Mouse (Mus musculus) layer of hippocampus, adult 18-20 months (tissue): Measurements from ENCODE around the gene Frrs1l. TPM values are rescaled to one million over a fixed set of nuclear protein-coding genes. Genes with fewer than 3 reads are reported as not detected.

Experiments used
- DNase-seq, 2 experiments: peaks; one replicate each; pipeline ENCODE4 v3.0.0; 2022; ENCODE audit warnings: low spot score in 2 of 2
- total RNA-seq, 2 experiments: library from RNA; stranded (reverse); gene quantifications; 2 replicates each; pipeline ENCODE4 v1.2.3; 2021

Frrs1l gene
- total RNA-seq, 2 experiments from 2014 or later = 216 to 233 TPM

DNA sequence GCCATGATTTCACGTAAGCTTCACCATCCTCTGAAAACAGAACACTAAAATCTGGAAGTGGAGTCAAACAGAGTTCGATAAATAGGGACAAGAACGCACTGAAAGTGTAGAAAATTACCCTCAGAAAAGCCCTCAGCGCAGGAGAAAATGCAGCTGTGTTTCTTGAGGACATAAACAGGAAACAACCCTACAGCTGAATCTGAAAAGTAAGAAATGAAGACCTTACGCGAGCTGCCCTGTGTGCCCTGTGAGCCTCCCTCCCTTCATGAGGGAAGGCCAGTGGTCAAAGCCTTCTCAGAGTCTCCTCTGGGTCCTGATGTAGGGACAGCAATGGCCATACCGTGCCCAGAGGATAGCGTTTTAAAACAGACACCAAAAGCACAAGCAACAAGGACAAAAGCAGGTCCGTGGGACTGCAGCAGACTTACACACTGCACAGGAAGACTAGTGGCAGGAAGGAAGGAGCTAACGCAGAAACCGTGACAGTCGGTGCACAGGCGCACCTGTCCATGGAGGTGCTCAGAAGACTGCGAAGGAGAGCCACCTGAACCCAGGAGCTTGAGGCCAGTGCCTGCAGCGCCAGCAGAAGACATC is 74.4 kb downstream of the Frrs1l start:
- no peak for DNase-seq

DNA sequence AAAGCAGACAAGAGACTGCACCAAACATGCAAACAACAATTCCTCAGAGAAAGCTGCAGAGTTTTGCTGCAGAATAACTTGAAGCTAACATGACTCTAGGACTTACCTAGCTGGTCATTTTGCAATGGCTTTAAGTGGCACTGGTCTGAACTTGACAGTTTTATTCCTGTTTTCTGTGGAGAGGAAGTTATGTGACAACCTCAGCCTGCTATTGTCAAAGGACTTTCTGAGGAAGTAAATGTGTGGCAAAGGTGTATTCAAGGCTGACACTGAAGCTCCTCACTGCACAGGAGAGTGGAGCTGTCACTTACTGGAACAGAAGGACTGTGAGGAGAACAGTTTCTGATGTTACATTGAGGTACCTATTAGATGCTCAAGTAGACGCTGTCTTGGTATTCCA is 75.4 kb downstream of the Frrs1l start:
- no peak for DNase-seq

DNA sequence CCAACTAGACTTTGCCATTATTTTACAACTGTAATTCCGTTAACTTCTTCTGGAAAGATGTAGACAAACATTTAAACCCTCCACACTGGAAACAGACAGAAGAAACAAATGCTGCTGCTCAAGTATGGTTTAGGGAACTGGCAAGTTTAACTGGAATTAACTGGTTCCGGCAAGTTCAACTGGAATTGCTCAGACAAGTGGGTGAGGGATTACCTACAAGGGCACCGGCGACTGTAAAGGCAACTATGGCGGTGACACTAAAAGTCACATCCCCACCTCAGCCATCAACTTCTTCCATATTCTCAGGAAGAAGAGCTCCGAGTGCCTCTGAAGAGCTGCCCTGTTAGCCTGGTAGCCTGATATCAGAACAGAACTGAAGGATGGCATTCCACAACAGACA is 75.9 kb downstream of the Frrs1l start:
- DNase-seq = no peak

DNA sequence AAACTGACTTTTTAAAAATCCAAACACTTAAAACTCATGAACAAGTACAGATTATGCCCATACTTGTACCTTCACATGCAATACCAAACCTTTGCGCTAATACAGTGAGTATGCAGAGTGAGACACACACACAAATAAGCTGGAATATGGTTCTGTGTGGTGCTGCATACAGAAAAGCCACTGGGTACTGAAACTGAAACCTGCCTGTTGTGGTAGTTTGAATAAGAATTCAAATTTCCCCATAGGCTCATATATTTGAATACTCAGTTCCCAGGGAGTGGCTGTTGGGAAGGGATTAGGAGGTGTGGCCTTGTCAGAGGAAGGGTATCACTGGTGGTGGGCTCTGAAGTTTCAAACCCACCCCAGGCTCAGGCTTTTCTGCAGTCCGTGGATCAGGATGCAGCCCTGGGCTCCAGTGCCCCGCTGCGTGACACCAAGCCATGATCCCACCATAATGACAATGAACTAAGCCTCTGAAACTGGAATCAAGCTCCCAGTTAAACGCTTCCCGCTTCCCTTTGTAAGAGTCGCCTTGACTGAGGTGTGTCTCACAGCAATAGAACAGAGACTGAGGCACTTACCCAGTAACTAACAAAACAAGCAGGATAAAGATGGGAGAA is 77.7 kb downstream of the Frrs1l start:
- DNase-seq = no peak

DNA sequence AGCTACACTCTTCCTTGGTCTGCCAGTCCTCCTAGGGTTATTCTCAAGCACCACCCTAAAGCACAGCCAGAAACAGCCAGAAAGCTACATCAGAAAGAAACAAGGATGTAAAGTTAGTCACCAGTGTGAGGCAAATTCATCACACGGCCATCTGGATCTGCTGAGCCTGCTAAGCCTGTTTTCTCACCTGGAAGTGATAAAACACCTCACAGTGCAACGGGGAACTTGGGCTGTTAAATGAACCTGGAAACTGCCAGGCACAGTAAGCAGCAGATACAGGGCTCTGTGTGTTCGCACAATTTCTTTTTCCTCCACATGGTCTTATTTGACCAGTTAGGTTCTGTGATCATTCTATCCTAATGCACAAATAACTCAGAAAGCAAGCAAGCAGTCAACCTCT is 80.6 kb downstream of the Frrs1l start:
- no peak for DNase-seq

- no peak for DNase-seq
These were observed 82.5 kb downstream of the Frrs1l start for GRCm38 (mm10) chr4:56907671-56908070.

Other genes starting within 250 kb of the Frrs1l start
- gene Actl7b, start 248.9 kb downstream of the Frrs1l start, total RNA-seq = not detected
- not detected for gene Actl7a, start 247.0 kb downstream of the Frrs1l start, total RNA-seq
- gene Elp1, start 188.1 kb downstream of the Frrs1l start, total RNA-seq = 10 to 100 TPM; 55.5 to 57.1 TPM
- gene Fam206a, start 188.0 kb downstream of the Frrs1l start, total RNA-seq = 10 to 100 TPM; 16.2 to 16.5 TPM
- 10 to 100 TPM; 11.3 to 14.1 TPM for gene Ctnnal1, start 125.2 kb downstream of the Frrs1l start, total RNA-seq
- 10 to 100 TPM; 33.7 to 35.4 TPM for gene Tmem245, start 43.0 kb downstream of the Frrs1l start, total RNA-seq
- 10 to 100 TPM; 24.9 to 29.8 TPM for gene Epb41l4b, start 153.0 kb upstream of the Frrs1l start, total RNA-seq